Mouse (Mus musculus) mature B cell (primary cell): ENCODE data around the gene Maneal.

ENCODE experiments used
- in situ Hi-C: fragments of 300-500 bp; cut with MboI; formaldehyde crosslinking; loops from 2 replicates; pipeline ENCODE4 v1.14.3; 2019

Gene Maneal

GRCm38 (mm10) chr4:124861283-124862188 lies at the start of gene Maneal:
Gene Maneal (minus strand): TSS chr4:124862171.
- in situ Hi-C loops, result no loop called here

GRCm38 (mm10) chr4:124905971-124906822 lies 44.2 kb upstream of the Maneal start:
- in situ Hi-C loops, result no loop called here

- in situ Hi-C loops, result no loop called here
Observed at GRCm38 (mm10) chr4:124905417-124905816, 43.4 kb upstream of the Maneal start.

GRCm38 (mm10) chr4:124899906-124900305 lies 37.9 kb upstream of the Maneal start:
- in situ Hi-C loops, result no loop called here

GRCm38 (mm10) chr4:124898428-124898827 lies 36.5 kb upstream of the Maneal start:
- in situ Hi-C loops, result no loop called here

GRCm38 (mm10) chr4:124894508-124895428 lies 32.8 kb upstream of the Maneal start:
- in situ Hi-C loops, result no loop called here

- in situ Hi-C loops, result no loop called here
Observed at GRCm38 (mm10) chr4:124893769-124894168, 31.8 kb upstream of the Maneal start.

- in situ Hi-C loops, result no loop called here
Observed at GRCm38 (mm10) chr4:124890831-124891230, 28.9 kb upstream of the Maneal start.

- in situ Hi-C loops, result no loop called here
Observed at GRCm38 (mm10) chr4:124889935-124890334, 28.0 kb upstream of the Maneal start.

- in situ Hi-C loops, result no loop called here
Observed at GRCm38 (mm10) chr4:124888702-124889101, 26.7 kb upstream of the Maneal start.

GRCm38 (mm10) chr4:124882151-124882729 lies 20.3 kb upstream of the Maneal start:
- in situ Hi-C loops, result no loop called here

GRCm38 (mm10) chr4:124881341-124881908 lies 19.5 kb upstream of the Maneal start:
- in situ Hi-C loops, result no loop called here

GRCm38 (mm10) chr4:124880599-124880998 lies 18.6 kb upstream of the Maneal start, which contains the start of gene Epha10:
Gene Epha10 (plus strand): TSS chr4:124880899.
- in situ Hi-C loops, result no loop called here

GRCm38 (mm10) chr4:124872719-124873118 lies 10.7 kb upstream of the Maneal start:
- in situ Hi-C loops, result no loop called here

- in situ Hi-C loops, result no loop called here
Observed at GRCm38 (mm10) chr4:124860446-124860845, 1.5 kb downstream of the Maneal start.

GRCm38 (mm10) chr4:124858370-124858769 lies 3.6 kb downstream of the Maneal start:
- in situ Hi-C loops, result no loop called here

- in situ Hi-C loops, result no loop called here
Observed at GRCm38 (mm10) chr4:124856294-124856693, 5.7 kb downstream of the Maneal start.

- in situ Hi-C loops, result no loop called here
Observed at GRCm38 (mm10) chr4:124850933-124851658, 10.9 kb downstream of the Maneal start, which contains the start of gene 1110065P20Rik. Gene 1110065P20Rik (minus strand): TSS chr4:124851196.

GRCm38 (mm10) chr4:124850261-124850913 lies 11.6 kb downstream of the Maneal start, which contains the start of gene Yrdc:
Gene Yrdc (plus strand): TSS chr4:124850679.
- in situ Hi-C loops, result no loop called here
